Mouse (Mus musculus): Measurements from ENCODE around the gene Gpr39.

Gene Gpr39

DNA sequence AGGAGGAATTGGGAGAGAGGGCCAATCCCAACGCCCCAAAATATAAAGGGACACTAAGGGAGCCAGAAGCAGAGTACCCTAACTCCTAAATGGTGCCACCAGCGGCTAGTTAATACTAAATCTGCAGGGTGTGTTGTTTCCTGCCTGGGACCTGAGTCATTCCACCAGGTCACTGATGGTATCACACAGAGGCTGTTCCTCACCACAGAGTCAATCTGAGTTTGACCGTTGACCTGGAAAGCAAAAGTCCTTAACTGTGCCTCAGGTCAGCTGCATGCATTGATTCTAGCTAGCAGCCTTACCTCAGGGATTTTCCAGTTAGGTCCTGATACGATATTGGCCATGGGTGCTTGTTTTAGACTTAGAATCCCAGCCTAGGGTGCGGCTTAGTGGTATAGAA, 17.5 kb downstream of the Gpr39 start:
- no peak for DNase-seq (ENCODE audit: low spot score in 2 of 2)

- DNase-seq (ENCODE audit: low spot score in 2 of 2): no peak
Measured at GRCm38 (mm10) chr1:125701101-125701590, 24.4 kb downstream of the Gpr39 start.

DNA sequence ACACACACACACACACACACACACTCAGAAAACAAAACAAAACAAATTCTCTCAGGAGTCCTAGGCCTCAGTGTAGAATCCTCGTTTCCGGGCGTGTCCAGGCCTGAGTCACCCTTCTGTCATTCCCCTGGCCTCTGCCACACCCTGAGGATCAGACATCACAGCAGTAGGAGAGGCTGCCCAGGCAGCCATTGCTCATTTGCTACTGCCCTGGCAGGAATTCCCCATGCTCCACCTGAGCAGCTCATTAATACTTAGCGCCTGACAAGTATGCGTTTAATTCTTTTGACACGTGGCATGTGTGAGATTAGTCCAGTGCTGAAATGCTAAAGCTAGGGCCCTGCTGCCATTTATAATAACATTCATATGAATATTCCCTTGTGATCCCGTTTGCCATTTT, 25.0 kb downstream of the Gpr39 start:
- no peak for DNase-seq (ENCODE audit: low spot score in 2 of 2)

DNA sequence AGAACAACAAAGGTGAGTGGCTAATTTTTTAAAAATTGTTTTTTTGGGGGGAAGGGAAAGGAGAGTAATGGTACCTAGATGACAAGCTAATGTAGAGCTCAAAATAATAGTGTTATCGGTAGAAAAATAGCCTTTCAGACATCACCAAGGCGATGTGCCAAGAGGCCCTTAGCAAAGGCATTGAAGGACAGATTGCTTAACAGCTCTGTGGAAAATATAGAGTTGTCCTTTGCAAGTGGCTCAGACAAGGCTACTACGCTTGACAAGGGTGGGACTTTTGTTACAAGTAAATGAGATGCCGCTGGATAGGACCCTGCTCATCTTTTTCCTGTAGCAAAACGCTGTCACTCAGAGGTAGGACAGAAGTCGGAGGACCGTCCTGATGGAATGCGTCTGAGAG, 25.5 kb downstream of the Gpr39 start:
- no peak for DNase-seq (ENCODE audit: low spot score in 2 of 2)

- no peak for DNase-seq (ENCODE audit: low spot score in 2 of 2)
Measured at GRCm38 (mm10) chr1:125705412-125705811, 28.6 kb downstream of the Gpr39 start.

- no peak for DNase-seq (ENCODE audit: low spot score in 2 of 2)
Measured at GRCm38 (mm10) chr1:125715286-125715685, 38.5 kb downstream of the Gpr39 start.

DNA sequence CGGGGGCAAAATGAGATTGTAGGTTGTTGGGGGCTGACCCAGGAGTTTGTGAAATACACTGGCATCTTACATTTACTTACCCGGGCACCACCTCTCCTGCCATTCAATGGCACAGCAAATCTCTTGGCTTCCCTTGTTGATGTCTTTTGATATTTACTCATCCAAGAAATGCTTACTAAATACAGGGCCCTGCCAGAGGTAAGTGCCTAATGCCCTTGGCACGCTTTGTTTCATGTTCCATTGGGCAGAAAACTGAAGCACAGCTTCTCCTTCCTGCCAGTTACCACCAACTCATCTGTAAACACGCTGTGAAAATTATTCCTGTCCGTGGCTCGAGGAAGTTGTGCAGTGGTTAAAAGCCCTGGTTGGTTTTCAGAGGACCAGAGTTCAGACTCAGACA, 39.4 kb downstream of the Gpr39 start:
- DNase-seq (ENCODE audit: low spot score in 2 of 2): no peak

DNA sequence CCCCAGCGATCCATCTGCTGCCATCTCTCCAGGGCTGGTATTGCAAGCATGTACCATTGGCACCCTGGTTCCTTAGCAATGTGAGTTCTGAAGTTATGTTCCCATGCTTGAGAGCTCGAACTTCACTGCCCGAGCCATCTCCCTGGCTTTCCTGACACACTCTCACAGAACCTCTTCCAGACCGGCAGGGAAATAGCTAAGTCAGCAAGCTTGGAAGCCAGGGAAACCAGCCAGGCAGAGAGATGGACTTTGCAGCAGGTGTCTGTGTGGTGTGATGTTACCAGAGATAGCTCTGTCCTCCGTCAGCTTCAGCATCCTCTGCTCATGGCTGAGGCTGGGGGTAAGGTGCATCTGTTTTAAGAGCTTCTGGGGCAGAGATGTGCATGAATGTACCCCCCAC, 41.1 kb downstream of the Gpr39 start:
- no peak for DNase-seq (ENCODE audit: low spot score in 2 of 2)

GRCm38 (mm10) chr1:125719127-125719526, 42.3 kb downstream of the Gpr39 start:
- no peak for DNase-seq (ENCODE audit: low spot score in 2 of 2)

DNA sequence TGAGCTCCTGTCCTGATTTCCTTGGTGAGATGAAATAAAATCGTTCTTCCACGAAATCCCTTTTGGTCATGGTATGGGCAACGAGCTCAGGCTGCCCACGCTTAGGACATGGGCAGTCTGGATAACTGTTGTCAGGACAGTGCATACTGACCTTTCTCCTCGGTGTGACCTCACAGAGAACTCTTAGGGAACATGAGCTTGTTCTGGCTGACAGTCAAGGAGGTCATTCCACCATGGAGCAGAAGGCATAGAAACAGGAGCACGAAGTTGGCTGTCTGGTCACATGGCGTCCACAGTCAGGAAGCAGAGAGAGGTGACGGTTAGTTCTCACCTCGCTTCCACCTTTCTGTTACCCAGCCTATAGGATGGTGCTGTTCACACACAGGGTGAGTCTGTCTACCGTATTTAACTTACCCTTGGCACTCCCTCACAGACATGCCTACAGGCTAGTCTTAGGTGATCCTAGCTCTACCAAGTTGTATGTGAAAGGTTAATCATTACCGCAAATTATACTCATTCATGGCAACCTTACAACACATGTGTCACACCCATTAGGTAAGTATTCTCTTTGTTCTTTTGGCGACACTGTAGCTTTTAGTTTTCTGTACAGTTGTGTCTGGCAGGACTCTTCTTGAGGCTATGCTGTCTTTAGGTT, 44.4 kb downstream of the Gpr39 start:
- DNase-seq (ENCODE audit: low spot score in 2 of 2): no peak

DNA sequence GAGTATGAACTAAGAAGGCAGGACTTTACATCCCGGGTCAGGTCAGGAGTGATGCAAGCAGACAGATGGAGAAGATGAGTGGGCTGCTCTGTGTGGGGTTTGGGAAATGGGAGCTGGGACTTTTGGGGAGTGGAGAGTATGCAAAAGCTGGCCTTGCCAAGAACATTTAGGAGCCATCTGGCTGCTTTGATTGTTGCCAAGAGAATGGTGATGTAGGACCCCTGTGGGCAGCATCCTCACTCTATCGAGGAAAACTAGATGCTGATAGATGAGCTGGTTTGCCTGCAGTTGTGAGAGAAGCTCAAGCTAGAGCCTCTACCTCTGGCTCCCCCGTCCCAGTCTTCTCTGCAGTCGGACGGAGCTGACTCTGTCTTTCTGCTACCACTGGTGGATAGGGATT, 47.5 kb downstream of the Gpr39 start:
- DNase-seq (ENCODE audit: low spot score in 2 of 2): no peak

DNA sequence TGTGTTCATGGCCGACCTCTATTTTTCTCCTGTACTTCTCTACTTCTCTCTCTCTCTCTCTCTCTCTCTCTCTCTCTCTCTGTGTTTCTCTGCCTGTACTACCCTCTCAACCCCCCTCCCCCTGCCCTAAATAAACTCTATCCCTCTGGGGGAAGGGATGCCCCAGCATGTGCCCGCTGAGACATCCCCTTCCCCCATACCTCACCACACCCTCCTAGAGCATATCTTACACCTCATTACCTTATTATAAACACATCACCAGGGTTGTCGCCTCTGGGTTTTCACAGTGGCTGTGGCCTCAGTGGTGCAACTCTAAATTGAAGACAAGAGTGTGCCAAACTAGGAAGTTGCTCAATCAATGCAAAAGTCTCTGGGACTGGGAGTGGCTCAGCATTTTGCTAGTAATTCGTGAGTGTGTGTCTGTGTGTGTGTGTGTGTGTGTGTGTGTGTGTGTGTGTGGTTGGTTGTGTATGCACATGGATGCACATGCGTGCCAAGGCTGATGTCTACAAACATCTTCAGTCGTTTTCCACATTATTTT, 52.3 kb downstream of the Gpr39 start:
- no peak for DNase-seq (ENCODE audit: low spot score in 2 of 2)

GRCm38 (mm10) chr1:125729731-125730536, 53.1 kb downstream of the Gpr39 start:
- DNase-seq (ENCODE audit: low spot score in 2 of 2): no peak

DNA sequence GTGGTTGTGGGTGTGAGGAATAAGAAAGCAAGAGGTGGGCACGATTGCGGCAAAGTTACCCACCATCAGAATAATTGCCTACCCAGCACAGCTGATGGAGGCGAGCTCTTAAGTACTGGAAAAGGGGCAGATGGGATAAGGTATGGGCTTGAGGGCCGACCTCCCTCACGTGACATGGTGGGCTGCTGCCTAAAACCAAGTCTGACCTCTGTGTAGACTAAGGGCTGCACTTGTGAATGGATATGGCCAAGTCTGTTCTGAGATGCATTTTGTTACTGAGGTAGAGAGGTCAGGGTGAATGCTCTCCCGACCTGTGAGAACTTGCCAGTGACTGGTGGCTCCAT, 53.7 kb downstream of the Gpr39 start:
- no peak for DNase-seq (ENCODE audit: low spot score in 2 of 2)

GRCm38 (mm10) chr1:125731854-125732253, 55.1 kb downstream of the Gpr39 start:
- no peak for DNase-seq (ENCODE audit: low spot score in 2 of 2)

- no peak for DNase-seq (ENCODE audit: low spot score in 2 of 2)
Measured at GRCm38 (mm10) chr1:125744766-125745165, 68.0 kb downstream of the Gpr39 start.

DNA sequence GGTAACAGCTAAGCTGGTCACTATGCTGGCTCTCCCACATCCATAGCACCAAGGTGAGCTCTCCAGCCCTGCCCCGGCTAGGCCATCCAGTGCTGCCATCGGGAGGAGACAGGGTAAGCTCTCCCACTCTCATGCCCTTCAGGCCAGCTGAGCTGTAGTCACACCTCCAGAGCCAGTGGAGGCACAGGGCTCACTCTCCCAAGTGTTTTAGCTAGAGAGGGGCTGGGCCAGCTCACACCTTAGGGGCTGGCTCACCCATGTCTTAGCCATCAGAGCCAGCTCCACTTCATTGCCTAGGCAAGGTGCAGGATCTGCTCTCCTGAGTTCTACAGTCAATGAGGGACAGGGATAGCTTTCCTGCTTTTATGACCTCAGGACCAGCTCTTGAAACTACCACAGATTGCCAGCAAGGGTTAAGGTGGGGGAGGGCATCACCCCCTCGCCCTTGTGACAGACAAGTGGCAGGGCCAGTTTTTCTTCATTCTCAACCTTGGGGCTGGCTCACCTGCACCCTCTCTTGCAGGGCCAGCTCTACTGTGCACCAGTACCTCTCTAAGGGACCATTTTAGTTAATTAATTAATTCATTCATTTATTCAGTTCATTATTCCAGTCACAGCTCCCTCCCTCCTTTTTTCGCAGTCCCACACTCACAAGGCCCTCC, 78.7 kb downstream of the Gpr39 start:
- DNase-seq (ENCODE audit: low spot score in 2 of 2): no peak

- DNase-seq (ENCODE audit: low spot score in 2 of 2): no peak
Measured at GRCm38 (mm10) chr1:125759972-125760695, 83.3 kb downstream of the Gpr39 start.

DNA sequence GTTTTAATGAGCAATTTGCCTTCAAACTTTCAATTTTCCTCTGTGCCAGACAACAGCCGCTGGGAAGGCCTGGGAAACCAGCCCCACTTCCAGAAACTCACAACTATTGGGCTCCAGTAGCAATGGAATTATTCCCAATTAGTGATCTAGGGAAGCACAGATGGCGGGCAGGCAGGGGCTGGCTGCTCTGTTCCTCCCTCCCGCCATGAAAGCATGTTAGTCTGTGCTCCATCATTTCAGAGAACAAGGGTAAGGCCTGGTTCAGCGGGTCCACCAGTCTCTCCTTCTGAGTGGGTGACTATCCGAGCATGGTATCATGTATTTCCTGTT, 83.9 kb downstream of the Gpr39 start:
- DNase-seq (ENCODE audit: low spot score in 2 of 2): no peak

DNA sequence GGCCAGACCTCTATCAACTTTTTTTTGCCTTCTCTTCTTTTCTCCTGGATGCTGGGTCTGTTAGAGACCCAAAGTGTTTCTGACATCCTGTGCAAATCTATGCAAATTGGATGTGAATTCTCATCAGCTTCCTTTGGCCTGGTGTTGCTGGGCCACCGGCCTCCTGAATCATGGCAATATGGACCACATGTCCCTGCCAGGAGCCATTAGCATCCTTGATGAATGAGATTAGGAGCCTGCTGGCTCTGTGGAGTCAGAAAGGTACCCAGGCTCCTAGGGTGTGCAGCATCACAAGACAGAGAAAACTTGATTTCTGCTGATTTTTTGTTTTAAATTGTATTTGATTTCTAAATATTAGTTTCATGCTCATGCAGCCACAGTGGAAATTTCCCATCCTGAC, 85.3 kb downstream of the Gpr39 start:
- DNase-seq (ENCODE audit: low spot score in 2 of 2): no peak

DNA sequence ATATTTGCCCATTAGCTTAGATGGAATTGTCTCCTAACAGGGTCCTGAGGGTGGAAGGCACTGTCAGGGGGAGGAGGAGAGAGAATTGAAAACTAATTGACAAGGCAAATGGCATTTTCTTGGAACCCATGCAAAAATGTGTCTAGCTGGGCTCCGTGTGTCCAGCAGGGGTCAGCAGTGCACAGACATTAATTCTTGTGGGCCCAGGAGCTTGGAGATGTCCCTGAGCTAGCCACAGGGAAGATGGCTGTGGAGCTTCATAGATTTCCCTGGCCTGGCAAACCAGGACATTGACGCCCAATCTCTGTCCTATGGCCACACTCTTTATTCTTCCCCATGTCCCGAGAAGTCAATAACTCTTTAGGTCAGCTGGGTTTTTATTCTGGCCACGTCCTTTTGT, 113.0 kb downstream of the Gpr39 start:
- DNase-seq (ENCODE audit: low spot score in 2 of 2): no peak

GRCm38 (mm10) chr1:125800506-125800905, 123.7 kb downstream of the Gpr39 start:
- DNase-seq (ENCODE audit: low spot score in 2 of 2): no peak
